Mouse (Mus musculus): ENCODE data around the gene Rnf103. TPM values are rescaled to one million over a fixed set of nuclear protein-coding genes. Genes with fewer than 3 reads are reported as not detected.
"Not testable (repeated sequence)": the region's sequence is repeated elsewhere in the genome, so short reads cannot be mapped to it uniquely, and the experiment has no call there.

Gene Rnf103
- total RNA-seq (2017) = 42.9 to 54.1 TPM (median 53.0 TPM) in 3 replicates

DNA sequence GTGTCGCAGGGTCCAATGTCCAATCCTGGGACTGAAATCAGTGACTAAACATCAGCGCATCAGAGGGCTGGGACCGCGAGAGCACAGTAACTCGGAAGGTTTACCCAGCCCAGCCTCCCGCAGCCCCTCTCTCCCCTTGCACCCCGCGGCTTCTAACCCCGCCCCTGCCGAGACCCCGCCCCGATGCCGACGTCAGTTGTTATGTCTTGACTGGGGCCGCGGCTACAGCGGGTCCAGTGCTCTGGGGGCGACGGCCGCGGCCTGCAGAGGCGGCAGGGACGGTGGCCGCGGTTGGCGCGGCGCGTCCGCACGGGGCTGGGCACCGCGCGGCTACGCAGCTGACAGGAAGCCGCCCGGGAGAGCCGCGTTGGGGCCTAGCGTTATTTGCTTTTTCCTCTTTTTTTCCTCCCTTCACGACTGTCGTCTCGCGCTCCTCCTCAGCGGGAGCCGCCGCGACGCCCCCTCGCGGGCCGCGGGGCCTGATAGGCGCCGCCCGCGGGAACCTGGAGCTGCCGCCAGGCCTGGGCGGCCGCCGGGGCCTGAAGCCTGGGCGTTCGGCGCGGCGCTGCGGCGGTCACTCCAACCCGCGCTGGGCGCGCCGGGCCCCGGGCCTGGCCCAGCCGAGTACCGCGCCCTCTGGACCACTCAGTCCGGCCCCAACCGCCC, at the start of gene Rnf103:
Gene Rnf103 (plus strand): TSS at position 220 of the 666 bp plus-strand sequence.
- ATAC-seq (replicated peaks; ENCODE audit: insufficient number of reproducible peaks, low FRiP score, low TSS enrichment, poor library complexity, severe bottlenecking) = peak; percentile 86

DNA sequence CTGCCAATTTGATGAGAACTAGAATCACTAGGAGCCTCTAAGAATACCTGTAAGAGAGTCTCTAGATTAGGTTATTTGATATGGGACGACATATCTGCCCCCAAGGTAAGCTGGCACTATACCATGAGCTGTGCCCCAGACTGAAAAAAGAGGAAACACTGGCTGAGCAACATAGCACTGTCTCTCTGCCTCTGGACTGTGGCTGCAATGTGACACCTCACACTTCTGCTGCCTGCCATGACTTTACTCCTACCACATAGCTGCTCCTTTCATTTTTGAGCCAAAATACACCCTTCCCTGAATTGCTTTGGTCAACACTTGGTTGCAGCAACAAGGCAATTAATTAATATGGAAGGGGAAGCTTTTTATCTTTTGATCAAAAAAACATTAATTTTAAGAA, 48.9 kb upstream of the Rnf103 start:
- no peak for ATAC-seq (replicated peaks; ENCODE audit: insufficient number of reproducible peaks, low FRiP score, low TSS enrichment, poor library complexity, severe bottlenecking)

DNA sequence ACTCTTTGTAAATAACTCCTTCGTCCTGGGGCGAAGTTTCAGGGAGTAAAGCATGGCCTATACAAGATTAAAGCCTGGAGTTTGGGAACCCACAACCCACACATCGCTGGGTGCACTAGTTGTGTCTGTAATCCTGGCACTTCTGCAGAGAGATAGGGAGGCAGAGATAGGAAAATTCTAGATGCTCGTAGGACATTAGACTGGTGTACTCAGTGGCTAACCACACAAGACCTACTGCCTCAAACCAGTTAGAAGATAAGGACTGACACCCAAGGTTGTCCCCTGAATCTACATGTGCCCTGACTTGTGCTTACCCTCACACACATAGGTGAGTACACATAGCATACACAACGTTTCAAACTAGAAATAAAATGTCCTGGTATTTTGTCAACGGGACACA, 48.1 kb upstream of the Rnf103 start:
- no peak for ATAC-seq (replicated peaks; ENCODE audit: insufficient number of reproducible peaks, low FRiP score, low TSS enrichment, poor library complexity, severe bottlenecking)

DNA sequence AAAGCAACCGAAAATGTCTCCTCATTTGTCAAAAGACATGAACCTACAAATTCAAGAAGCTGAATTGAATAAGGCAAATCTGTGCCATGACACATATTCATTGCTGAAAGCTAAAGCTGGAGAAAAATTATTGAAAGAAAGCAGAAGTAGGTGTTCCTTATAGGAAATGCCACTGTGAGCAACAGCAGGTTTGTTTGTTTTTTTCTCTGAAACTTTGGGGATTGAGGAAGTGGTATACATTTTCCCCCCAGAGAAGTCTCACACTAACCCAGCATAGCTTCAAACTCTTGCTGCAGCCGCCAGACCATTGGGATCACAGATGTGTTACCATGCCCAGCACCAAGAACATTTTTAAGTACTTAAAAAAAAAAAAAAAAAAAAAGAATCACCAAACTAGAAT, 40.9 kb upstream of the Rnf103 start:
- ATAC-seq (replicated peaks; ENCODE audit: insufficient number of reproducible peaks, low FRiP score, low TSS enrichment, poor library complexity, severe bottlenecking) = 0 out of 2 replicates have a peak, but pooled peaks have one; percentile 47

DNA sequence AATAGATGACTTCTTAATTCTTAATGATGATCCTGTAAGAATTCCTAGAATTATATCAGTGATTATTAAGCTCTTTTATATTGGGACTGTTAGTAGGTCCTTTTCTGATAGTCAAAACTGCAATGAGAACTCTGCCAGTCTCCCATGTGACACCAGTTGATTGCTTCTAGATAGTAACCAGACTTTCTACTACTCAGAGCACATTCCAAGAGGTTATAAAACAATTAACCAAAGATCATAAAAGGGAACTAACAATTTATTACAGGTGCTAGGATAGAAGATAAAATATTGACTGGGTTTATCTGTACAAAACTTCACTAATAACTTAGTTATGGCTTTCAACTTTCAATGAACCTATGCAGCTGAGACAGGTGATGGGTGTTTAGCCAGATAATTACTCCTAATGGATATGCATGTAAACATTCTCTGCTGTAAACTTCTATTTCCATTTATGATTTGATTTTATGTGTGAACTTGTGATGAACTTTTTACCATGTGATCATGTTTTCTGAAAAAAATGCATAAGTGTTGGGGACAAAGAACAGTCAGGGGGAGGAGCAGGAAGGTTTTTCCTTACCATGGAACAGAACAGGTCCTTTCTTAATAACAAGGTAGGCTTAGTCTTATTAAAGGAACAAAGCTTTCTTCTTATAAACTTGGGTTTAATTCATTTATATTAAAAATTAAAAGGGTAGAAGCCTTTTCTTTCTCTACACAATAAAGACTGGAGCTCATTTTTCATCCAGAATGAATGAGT, 39.5 kb upstream of the Rnf103 start:
- ATAC-seq (replicated peaks; ENCODE audit: insufficient number of reproducible peaks, low FRiP score, low TSS enrichment, poor library complexity, severe bottlenecking) = not testable (repeated sequence)

DNA sequence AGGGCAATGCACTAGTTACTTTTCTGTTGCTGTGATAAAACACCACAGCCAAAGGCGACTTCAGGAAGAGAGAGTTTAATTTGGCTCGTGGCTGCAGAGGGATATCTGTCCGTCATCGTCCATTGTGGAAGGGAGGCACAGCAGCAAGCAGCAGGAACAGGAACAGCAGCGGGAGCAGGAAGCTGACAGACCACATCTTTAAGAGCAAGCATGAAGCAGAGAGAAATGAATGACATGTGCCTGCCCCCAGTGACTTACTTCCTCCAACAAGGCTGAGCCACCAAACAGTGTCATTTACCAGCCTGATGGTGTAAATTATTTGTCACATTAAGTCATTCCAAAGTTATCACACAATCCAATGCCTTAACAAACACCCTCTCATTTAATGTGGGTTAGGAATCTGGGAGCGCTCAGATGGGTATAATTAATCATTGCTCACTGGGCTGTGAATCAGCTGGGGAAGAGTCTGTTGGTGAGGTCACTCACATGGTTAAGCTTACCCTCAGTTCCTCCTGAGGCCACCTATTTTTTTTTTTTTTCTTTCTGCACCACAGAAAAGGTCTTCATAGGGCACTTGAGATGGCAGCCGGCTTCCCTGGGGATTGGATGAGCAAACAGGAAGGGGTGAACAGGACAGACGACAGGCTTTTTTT, 35.6 kb upstream of the Rnf103 start:
- no peak for ATAC-seq (replicated peaks; ENCODE audit: insufficient number of reproducible peaks, low FRiP score, low TSS enrichment, poor library complexity, severe bottlenecking)

DNA sequence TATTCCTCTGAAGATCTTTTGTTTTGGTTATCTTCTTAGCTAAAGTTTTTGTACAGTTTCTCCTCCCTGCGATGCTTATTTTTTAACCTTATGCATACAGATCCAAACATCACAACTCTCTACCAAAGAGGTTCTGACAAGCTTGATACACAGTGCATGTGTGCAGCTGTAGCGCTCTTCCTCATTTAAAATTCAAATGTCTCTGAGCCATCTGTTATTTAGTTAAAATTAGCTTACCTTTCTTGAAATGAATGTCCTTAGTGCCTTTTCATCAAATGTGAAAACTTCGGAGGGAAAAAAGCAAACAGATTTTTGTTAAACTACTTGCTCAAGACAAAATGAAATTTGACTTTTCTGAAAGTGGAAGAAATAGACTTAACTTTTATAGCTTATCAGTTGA, 28.5 kb upstream of the Rnf103 start:
- ATAC-seq (replicated peaks; ENCODE audit: insufficient number of reproducible peaks, low FRiP score, low TSS enrichment, poor library complexity, severe bottlenecking) = no peak

DNA sequence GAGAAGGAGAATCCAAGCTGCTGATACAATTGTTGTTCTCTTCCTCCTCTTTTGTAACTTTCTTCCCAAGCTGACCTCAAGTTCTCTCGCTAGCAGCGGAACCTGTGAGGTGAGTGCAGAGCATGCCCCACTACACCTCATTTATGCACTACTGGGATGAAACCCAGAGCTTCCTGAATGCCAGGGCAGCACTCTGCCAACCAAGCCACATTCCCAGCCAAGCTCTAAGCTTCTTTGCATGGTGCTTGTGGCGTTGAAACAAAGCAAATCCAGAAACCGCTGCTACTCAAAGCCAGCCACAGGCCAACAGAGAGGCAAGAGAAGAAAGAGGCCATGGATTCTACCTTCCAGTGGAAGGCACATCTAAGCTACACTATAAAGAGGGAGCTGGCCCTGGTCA, 25.9 kb upstream of the Rnf103 start:
- no peak for ATAC-seq (replicated peaks; ENCODE audit: insufficient number of reproducible peaks, low FRiP score, low TSS enrichment, poor library complexity, severe bottlenecking)

DNA sequence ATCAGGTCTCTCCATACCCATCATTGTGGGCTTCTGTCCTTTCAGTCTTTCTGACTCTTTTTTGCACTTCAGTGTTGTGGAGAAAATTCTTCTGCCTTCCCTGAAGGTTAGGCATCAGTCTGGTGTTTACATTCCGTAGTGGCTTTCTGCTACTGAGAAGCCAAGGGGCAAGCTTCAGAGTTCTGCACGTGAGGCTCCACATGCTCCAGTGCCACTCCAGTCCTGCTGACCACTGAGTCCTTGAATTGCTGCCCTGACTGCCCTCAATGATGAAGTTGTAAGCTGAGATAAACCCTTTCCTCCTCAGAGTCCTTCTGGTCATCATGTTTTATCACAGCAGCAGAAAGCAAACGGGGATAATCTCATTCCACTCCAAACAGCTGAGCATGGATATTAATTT, 24.4 kb upstream of the Rnf103 start:
- ATAC-seq (replicated peaks; ENCODE audit: insufficient number of reproducible peaks, low FRiP score, low TSS enrichment, poor library complexity, severe bottlenecking) = no peak

DNA sequence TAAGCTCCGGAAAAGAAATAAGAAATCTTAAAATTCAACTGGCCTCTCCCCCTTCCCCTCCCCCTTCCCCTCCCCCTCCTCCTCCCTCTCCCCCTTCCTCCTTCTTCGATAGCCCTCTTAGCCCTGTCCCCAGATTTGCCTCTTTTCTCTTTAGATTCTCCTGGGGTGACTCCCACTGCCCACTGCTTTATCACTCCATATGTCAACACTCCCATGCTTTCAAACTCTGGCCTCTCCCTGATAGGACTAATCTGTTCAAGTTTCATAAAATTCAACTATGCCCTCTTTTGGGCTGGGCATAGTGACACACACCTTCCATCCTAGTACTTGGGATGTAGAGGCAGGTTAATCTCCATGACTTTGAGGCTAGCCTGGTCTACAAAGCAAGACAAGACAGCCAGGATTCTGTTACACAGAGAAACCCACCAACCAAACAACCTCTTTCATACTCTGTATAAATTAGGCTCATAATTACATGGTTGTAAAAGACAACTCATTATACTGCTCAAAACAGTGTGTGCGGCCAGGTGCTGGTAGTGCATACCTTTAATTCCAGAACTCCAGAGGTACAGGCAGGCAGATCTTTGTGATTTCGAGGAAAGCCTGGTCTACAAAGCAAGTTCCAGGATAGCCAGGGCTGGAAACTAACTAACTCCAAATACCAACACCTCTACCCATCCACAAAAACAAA, 21.7 kb upstream of the Rnf103 start:
- no peak for ATAC-seq (replicated peaks; ENCODE audit: insufficient number of reproducible peaks, low FRiP score, low TSS enrichment, poor library complexity, severe bottlenecking)

DNA sequence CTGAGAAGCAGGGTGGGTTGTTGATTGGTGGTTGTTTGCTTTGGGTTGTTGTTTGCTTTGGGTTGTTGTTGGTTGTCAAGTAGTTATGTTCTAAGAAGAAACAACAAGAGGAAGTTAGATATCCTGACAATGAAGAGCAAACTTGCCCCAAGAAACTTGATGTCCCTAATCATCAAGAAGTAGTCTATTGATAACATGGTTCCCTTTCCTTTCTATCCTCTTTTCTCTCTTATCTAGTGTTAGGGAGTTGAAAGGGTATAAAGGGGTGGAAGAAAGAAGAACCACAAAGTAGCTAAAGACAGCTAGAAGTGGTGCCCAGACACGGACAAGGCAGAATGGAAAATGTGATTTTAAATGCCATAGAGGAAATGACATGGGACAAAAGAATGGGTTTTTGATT, 20.9 kb upstream of the Rnf103 start:
- ATAC-seq (replicated peaks; ENCODE audit: insufficient number of reproducible peaks, low FRiP score, low TSS enrichment, poor library complexity, severe bottlenecking) = no peak

DNA sequence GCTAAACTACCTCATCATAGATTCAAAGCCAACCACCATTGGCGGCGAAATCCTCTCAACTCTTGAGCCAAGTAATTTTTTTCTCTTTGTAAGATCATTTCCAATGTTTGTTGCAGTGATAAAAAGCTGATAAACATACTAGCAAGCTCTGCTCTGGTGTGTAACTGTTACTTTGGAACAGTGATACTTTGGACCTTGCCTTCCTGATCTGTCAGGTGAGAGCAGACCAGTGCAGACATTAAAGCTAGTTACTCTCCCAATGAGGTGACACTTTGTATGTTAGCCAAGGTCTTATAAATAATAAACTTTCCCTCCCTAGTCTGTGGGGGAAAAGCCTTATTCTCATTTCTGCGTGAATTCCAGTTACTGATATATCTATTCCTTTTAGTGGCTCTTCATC, 18.1 kb upstream of the Rnf103 start:
- ATAC-seq (replicated peaks; ENCODE audit: insufficient number of reproducible peaks, low FRiP score, low TSS enrichment, poor library complexity, severe bottlenecking) = no peak

DNA sequence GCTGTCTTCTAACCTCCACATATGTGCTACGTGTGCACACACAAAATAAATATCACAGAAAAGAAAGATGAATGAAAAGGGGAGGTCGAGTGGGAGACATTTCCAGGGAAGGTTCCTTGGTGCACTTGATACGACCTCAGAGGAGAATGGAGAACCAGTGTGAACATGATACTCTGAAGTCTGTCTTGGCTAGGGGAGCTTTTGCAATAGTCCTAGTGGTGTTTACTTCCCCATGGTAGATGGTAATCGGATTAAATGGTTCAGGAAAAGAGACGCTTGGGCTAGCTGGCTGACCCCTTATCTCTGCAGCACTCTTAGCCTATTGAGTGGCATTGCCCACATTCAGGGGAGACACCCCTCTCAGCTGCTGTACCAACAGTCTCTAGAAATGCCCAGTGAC, 16.9 kb upstream of the Rnf103 start:
- ATAC-seq (replicated peaks; ENCODE audit: insufficient number of reproducible peaks, low FRiP score, low TSS enrichment, poor library complexity, severe bottlenecking) = no peak

DNA sequence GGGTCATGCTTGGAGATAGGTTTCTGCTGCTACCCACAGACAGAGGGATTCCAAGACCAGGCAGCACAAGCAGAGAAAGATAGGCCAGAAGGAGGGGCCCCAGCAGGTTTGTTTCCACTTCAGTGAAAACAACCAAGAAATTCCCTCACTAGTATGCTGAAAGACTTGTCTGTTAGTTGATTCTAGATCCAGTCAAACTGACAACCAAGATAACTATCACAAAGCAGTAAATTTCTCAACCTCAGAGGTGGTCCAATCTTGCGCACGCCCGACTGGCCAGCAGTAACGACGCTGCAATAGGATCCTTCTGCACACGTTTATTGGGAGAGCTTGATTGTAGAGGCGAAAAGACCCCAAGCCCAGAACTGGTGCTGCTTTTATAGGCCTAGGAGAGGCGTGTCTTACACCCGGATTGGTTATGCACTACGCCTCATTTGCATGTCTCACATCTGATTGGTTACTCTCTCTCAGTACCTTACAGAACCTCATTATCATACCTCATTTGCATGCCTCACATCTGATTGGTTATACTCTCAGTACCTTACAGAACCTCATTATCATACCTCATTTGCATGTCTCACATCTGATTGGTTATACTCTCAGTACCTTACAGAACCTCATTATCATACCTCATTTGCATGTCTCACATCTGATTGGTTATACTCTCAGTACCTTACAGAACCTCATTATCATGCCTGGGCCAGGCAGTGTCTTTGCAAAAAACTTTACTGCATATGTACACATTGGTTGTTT, 14.7 kb upstream of the Rnf103 start:
- not testable (repeated sequence) for ATAC-seq (replicated peaks; ENCODE audit: insufficient number of reproducible peaks, low FRiP score, low TSS enrichment, poor library complexity, severe bottlenecking)

DNA sequence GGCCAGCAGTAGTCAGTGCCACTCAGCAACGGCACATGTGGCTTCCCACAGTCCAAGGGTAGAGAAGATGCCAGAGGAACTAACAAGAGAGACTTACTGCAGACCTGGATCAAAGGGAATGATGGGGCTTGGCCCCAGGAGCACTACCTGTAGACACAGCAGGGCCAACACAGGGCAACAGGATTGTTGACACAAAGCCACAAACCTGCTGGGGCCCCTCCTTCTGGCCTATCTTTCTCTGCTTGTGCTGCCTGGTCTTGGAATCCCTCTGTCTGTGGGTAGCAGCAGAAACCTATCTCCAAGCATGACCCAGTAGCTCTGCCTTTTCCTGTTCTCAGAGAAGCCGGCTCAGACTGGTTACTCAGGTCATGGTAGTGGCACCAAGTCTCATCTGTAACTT, 14.1 kb upstream of the Rnf103 start:
- not testable (repeated sequence) for ATAC-seq (replicated peaks; ENCODE audit: insufficient number of reproducible peaks, low FRiP score, low TSS enrichment, poor library complexity, severe bottlenecking)

DNA sequence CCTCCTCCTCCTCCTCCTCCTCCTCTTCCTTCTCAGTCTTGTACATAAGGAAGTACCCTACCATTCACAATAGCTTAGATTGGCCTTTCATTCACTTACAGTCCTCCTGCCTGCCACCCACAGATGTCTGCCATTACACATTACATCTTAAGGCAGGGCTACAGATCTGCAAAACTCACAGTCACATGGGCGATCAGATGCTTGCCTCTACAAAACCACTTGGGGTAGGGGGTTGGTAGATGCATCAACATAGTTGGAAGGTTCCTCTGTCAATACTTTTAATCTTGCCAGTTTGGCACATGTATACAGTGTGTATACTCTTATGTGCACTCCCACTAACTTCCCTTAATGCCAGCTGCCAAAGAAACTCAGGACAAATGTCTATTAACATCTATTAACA, 13.6 kb upstream of the Rnf103 start:
- ATAC-seq (replicated peaks; ENCODE audit: insufficient number of reproducible peaks, low FRiP score, low TSS enrichment, poor library complexity, severe bottlenecking) = no peak

DNA sequence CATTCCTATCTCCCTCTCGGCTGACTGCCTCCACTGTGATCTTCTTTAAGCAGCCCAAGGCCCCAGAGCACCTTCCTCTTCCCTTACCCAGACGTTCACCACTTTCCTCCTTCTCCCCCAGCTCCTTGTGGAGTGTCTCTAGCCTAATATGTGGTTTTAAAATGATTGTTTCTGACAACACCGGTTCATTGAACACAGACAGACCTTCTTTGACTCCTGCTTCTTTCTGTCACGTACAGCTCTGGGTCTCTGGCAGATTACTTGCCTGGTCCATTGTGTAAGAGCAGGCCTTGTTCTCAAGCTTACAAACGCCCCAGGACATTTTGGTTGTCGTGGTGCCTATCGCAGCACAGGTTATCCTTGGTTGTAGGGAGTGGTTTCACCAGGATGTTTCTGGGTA, 12.6 kb upstream of the Rnf103 start:
- ATAC-seq (replicated peaks; ENCODE audit: insufficient number of reproducible peaks, low FRiP score, low TSS enrichment, poor library complexity, severe bottlenecking) = no peak

DNA sequence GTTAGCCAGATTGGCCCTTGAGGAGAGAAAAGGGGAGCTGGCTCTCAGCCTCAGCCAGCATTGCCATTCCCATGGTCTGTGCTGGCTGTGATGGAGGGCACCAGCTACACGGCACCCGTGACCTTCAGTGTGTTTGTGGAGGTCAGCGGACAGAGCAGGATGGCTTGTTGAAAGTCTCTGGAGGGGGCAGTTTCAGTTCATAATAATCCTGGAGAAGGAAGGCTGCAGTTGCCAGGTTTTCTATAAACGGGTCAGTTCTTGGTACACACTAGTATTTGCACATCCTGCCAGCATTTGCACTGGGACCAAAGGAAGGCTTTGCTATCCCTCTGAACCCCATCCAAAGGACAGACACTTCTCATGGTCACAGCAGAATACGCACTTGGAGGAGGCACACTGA, 8.4 kb upstream of the Rnf103 start:
- ATAC-seq (replicated peaks; ENCODE audit: insufficient number of reproducible peaks, low FRiP score, low TSS enrichment, poor library complexity, severe bottlenecking) = no peak

DNA sequence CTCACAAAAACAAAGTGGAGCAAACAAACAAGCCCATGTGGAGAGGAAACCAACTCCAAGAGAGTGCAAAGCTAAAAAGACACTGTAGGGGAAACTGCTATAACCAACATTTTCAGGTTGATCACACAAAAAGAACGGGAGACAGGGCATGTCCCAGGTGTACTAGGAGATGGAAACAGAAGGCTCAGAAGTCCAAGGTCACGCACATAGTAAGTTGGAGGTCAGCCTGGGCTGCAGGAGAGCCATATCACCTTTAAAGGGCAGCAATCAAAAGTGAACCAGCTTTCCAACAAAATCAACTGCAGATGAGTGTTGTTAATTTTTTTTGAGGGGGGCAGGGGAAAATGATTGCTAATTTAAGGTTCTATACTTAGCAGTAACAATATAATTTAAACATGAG, 7.5 kb upstream of the Rnf103 start:
- no peak for ATAC-seq (replicated peaks; ENCODE audit: insufficient number of reproducible peaks, low FRiP score, low TSS enrichment, poor library complexity, severe bottlenecking)

Data from monocyte, adult 5-6 weeks (primary cell).